Comparison of ENCODE assay signal across 8 mouse cellular contexts in the genomic region with DNA sequence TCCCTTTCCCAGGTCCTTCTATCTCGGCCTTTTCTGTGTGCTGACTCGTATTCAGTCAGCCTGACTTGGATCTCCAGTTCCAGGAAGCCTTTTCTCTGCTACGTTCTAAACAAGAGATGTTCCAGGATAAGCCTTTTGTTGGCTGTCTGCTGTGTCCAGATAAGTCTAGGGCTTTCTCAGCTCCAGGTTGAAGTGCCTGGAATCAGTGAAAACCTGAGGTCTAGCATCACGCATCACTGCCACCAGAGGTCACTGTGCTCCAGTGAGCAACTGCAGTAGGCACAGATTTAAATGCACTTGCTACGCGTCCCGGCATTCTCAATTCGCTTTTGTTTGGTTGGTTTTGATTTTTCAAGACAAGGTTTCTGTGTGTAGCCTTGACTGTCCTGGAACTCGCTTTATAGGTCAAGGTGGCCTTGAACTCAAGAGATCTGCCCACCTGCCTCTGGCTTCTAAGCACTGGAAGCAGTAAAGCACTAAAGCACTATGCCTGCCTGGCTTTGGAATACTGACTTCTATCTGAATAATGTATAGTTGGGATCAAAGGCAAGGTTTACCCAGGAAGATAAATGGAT. TPM values are rescaled to one million over a fixed set of nuclear protein-coding genes. Genes with fewer than 3 reads are reported as not detected.
DNase-seq lines count a peak whose midpoint lies in the region; ATAC-seq lines count a peak whose summit lies in the region.

No protein-coding gene starts in this region.

- peak overlapping the region; percentile 40 for H3K4me2 ChIP-seq in hindbrain, embryonic 14.5 days (replicated peaks)

- H3K36me3 ChIP-seq in hindbrain, embryonic 14.5 days (replicated peaks; ENCODE audit: control insufficient read depth, insufficient read depth): no peaks in the 10 kb centered on the region
- no peaks in the 10 kb centered on the region for H3K36me3 ChIP-seq in macrophage (ENCODE audit: inconsistent target)

- peak overlapping the region; percentile 50; the same call in 1 of the 2 replicates for H3K9ac ChIP-seq in hindbrain, embryonic 14.5 days

- H3K27me3 ChIP-seq in hindbrain, embryonic 14.5 days (ENCODE audit: control insufficient read depth, insufficient read depth, low read length): no peaks in the 10 kb centered on the region

- no peak overlapping the region for H3K4me3 ChIP-seq in hindbrain, embryonic 14.5 days (replicated peaks; ENCODE audit: low read length)
- H3K4me3 ChIP-seq in macrophage (ENCODE audit: inconsistent target): no peak overlapping the region

- H3K9me3 ChIP-seq in hindbrain, embryonic 14.5 days (ENCODE audit: control insufficient read depth, low read length): no peaks in the 10 kb centered on the region

- 22% methylated on average over 9 of the region's 9 CpGs for WGBS in hindbrain, embryonic 14.5 days
- 27% methylated on average over 9 of the region's 9 CpGs for WGBS in macrophage (ENCODE audit: missing documents)

- peak; percentile 64 for DNase-seq in T-cell, adult 2 months (ENCODE audit: low spot score)
- peak; percentile 84 to 85 for DNase-seq in cerebellum, postnatal 10 days
- DNase-seq in frontal cortex, postnatal 10 days (ENCODE audit: low spot score in 2 of 2): peak; percentile 22 to 73
- DNase-seq in hindbrain, embryonic 14.5 days (ENCODE audit: low spot score): peak; percentile 91
- DNase-seq in left cerebral cortex, adult 18-20 months (ENCODE audit: low spot score in 2 of 2): peak; percentile 76 to 80
- peak; percentile 80 for DNase-seq in right cerebral cortex, postnatal 14 days

- ATAC-seq in hindbrain, embryonic 14.5 days (ENCODE audit: low FRiP score): peak; percentile 34; the same call in 1 of the 2 replicates
- no peak for ATAC-seq in activated CD4-positive, CD25-positive, alpha-beta regulatory T cell, adult 4 months

- no peak overlapping the region for H3K27ac ChIP-seq in hindbrain, embryonic 14.5 days
- peak overlapping the region; percentile 35; the same call in 1 of the 2 replicates for H3K27ac ChIP-seq in macrophage

- H3K79me2 ChIP-seq in macrophage (ENCODE audit: inconsistent target): peaks cover 16% of the 10 kb centered on the region

- peaks cover 3% of the 10 kb centered on the region; the same call in 1 of the 2 replicates for H3K4me1 ChIP-seq in hindbrain, embryonic 14.5 days (replicated peaks; ENCODE audit: control insufficient read depth, insufficient read depth, low read length)

RNA-seq across cellular contexts. Expression of a gene that starts 3.2 kb away (rescaled TPM):
- polyA plus RNA-seq in hindbrain, embryonic 14.5 days (2014; fragmentation: Nextera tagmentation; extraction: Ambion mirVana): 13.3 and 14.8 TPM in 2 replicates
- under 1 TPM; 0.33 to 0.44 TPM for total RNA-seq in left cerebral cortex, adult 18-20 months (2021)
- 1 to 10 TPM in 23 of 26 experiments, under 1 TPM in 3; 0.57 to 8.2 (median 2.2) TPM for total RNA-seq in macrophage (2018; cell fraction: chromatin; rRNA removed)
- 1 to 10 TPM; 1.6 to 4.5 (median 2.6) TPM for total RNA-seq in macrophage (2018; cell fraction: cytosol; rRNA removed)
- 10 to 100 TPM in 2 of 26 experiments, 1 to 10 TPM in 24; 1.3 to 20.6 (median 2.5) TPM for total RNA-seq in macrophage (2018; cell fraction: nucleus; rRNA removed)
- polyA plus RNA-seq in macrophage (2018): 1.3 to 21.2 TPM (median 4.0 TPM) in 3 replicates
- 10 to 100 TPM; 23.8 to 32.5 TPM for polyA plus RNA-seq in activated CD4-positive, CD25-positive, alpha-beta regulatory T cell, adult 4 months (2017; shearing (Covaris generic))
